Mouse (Mus musculus) forebrain, embryonic 13.5 days (tissue): ENCODE measurements around the gene Cplx1. TPM values are rescaled to one million over a fixed set of nuclear protein-coding genes. Genes with fewer than 3 reads are reported as not detected.

Experiments
- ATAC-seq: fragments of 200-750 bp; cut with Nextera tagmentation; 2 replicates; pipeline ENCODE4 v1.8.0; 2017
- H3K27ac ChIP-seq: fragments of 300-500 bp; sonication (generic); 2 replicates; pipeline ENCODE4 v1.5.1; 2015; ENCODE audit warnings: inconsistent platforms, mild to moderate bottlenecking, moderate library complexity
- H3K27me3 ChIP-seq: fragments of 300-500 bp; sonication (generic); 2 replicates; pipeline ENCODE4 v1.6.1; 2015; ENCODE audit warnings: mild to moderate bottlenecking, inconsistent platforms
- H3K36me3 ChIP-seq: fragments of 300-500 bp; sonication (generic); 2 replicates; pipeline ENCODE4 v1.6.1; 2015; ENCODE audit warnings: mild to moderate bottlenecking, inconsistent platforms; ENCODE audit not compliant: poor library complexity, severe bottlenecking
- H3K4me1 ChIP-seq: fragments of 300-500 bp; sonication (generic); 2 replicates; pipeline ENCODE4 v1.6.1; 2015; ENCODE audit warnings: inconsistent platforms
- H3K4me2 ChIP-seq: fragments of 300-500 bp; sonication (generic); 2 replicates; pipeline ENCODE4 v1.6.1; 2015; ENCODE audit warnings: inconsistent platforms, mild to moderate bottlenecking, moderate library complexity
- H3K4me3 ChIP-seq: fragments of 300-500 bp; sonication (generic); 2 replicates; pipeline ENCODE4 v1.5.1; 2015; ENCODE audit warnings: mild to moderate bottlenecking, inconsistent platforms
- H3K9ac ChIP-seq: fragments of 300-500 bp; sonication (generic); 2 replicates; pipeline ENCODE4 v1.6.1; 2015; ENCODE audit warnings: mild to moderate bottlenecking, inconsistent platforms
- H3K9me3 ChIP-seq: fragments of 300-500 bp; sonication (generic); replicated peaks from 2 replicates; pipeline ENCODE4 v1.6.1; 2016; ENCODE audit warnings: inconsistent platforms
- WGBS: fragments of 180-500 bp; shearing (Covaris S2); methylation state at CpG from one replicate; pipeline ENCODE4 v1.1.7; 2015; 5-methylcytosine and 5-hydroxymethylcytosine counted together
- polyA plus RNA-seq: library from polyadenylated mRNA; unstranded; fragments of >200 nt; fragmentation: Nextera tagmentation; extraction: Ambion mirVana; gene quantifications from 2 replicates; pipeline ENCODE4 v1.2.1, GENCODE M21; 2015

Gene Cplx1
- polyA plus RNA-seq, 1 experiment from 2014 or later: 31.4 TPM

- Histone ChIP-seq H3K4me2 (no peak overlapping the region), H3K36me3 (no peaks in the 10 kb centered on the region), H3K4me1 (peaks cover 15% of the 10 kb centered on the region), H3K27me3 (peaks cover 40% of the 10 kb centered on the region), H3K9ac (no peak overlapping the region), H3K27ac (no peak overlapping the region), H3K9me3 (no peaks in the 10 kb centered on the region), H3K4me3 (no peak overlapping the region)
- ATAC-seq: no peak
- 90% methylated on average over 5 of the region's 5 CpGs for WGBS
Observed at GRCm38 (mm10) chr5:108547636-108548035, 2.2 kb downstream of the Cplx1 start.

GRCm38 (mm10) chr5:108543516-108544291, 6.1 kb downstream of the Cplx1 start:
- WGBS: 77% methylated on average over 7 of the region's 7 CpGs
- H3K27ac ChIP-seq: no peak overlapping the region
- ATAC-seq: no peak

GRCm38 (mm10) chr5:108534188-108534587, 15.6 kb downstream of the Cplx1 start:
- Histone ChIP-seq H3K4me2 (no peak overlapping the region), H3K27ac (no peak overlapping the region), H3K4me1 (no peaks in the 10 kb centered on the region), H3K36me3 (peaks cover 8% of the 10 kb centered on the region), H3K4me3 (no peak overlapping the region), H3K9ac (no peak overlapping the region), H3K27me3 (no peaks in the 10 kb centered on the region), H3K9me3 (peaks cover 13% of the 10 kb centered on the region)
- WGBS: 100% methylated on average over 2 of the region's 2 CpGs
- no peak for ATAC-seq

More at GRCm38 (mm10) chr5:108543516-108544291, 6.1 kb downstream of the Cplx1 start:
- Histone ChIP-seq H3K27me3 (peaks cover 8% of the 10 kb centered on the region), H3K4me1 (no peaks in the 10 kb centered on the region), H3K4me3 (no peak overlapping the region), H3K36me3 (no peaks in the 10 kb centered on the region), H3K9me3 (no peaks in the 10 kb centered on the region), H3K4me2 (no peak overlapping the region), H3K9ac (no peak overlapping the region)

GRCm38 (mm10) chr5:108522597-108522996, 27.2 kb downstream of the Cplx1 start:
- Histone ChIP-seq H3K27ac (no peak overlapping the region), H3K4me3 (no peak overlapping the region), H3K9me3 (no peaks in the 10 kb centered on the region), H3K9ac (no peak overlapping the region), H3K36me3 (peaks cover 6% of the 10 kb centered on the region; the same call in 1 of the 2 replicates), H3K4me2 (no peak overlapping the region), H3K27me3 (no peaks in the 10 kb centered on the region), H3K4me1 (no peaks in the 10 kb centered on the region)
- ATAC-seq: no peak
- 85% methylated on average over 3 of the region's 3 CpGs for WGBS

GRCm38 (mm10) chr5:108521896-108522295, 27.9 kb downstream of the Cplx1 start:
- H3K4me1 ChIP-seq: no peaks in the 10 kb centered on the region
- ATAC-seq: no peak
- H3K4me2 ChIP-seq: no peak overlapping the region
- H3K9ac ChIP-seq: no peak overlapping the region
- H3K9me3 ChIP-seq: no peaks in the 10 kb centered on the region
- H3K36me3 ChIP-seq: peaks cover 6% of the 10 kb centered on the region; the same call in 1 of the 2 replicates
- no peaks in the 10 kb centered on the region for H3K27me3 ChIP-seq
- no peak overlapping the region for H3K4me3 ChIP-seq
- WGBS: 85% methylated on average over 3 of the region's 3 CpGs
- H3K27ac ChIP-seq: no peak overlapping the region

- Histone ChIP-seq H3K9me3 (no peaks in the 10 kb centered on the region), H3K36me3 (peaks cover 6% of the 10 kb centered on the region; the same call in 1 of the 2 replicates), H3K4me3 (no peak overlapping the region), H3K27ac (no peak overlapping the region), H3K27me3 (no peaks in the 10 kb centered on the region), H3K4me2 (no peak overlapping the region), H3K4me1 (no peaks in the 10 kb centered on the region), H3K9ac (no peak overlapping the region)
- 64% methylated on average over 2 of the region's 2 CpGs for WGBS
- no peak for ATAC-seq
Observed at GRCm38 (mm10) chr5:108521016-108521415, 28.8 kb downstream of the Cplx1 start.

GRCm38 (mm10) chr5:108520153-108520552, 29.7 kb downstream of the Cplx1 start:
- WGBS: 89% methylated on average over 7 of the region's 7 CpGs
- Histone ChIP-seq H3K4me3 (no peak overlapping the region), H3K4me1 (no peaks in the 10 kb centered on the region), H3K27me3 (no peaks in the 10 kb centered on the region), H3K4me2 (no peak overlapping the region), H3K36me3 (peaks cover 6% of the 10 kb centered on the region; the same call in 1 of the 2 replicates), H3K9me3 (no peaks in the 10 kb centered on the region), H3K27ac (no peak overlapping the region), H3K9ac (no peak overlapping the region)
- no peak for ATAC-seq

GRCm38 (mm10) chr5:108518951-108519350, 30.9 kb downstream of the Cplx1 start:
- Histone ChIP-seq H3K27ac (no peak overlapping the region), H3K9ac (no peak overlapping the region), H3K4me3 (no peak overlapping the region), H3K9me3 (no peaks in the 10 kb centered on the region), H3K27me3 (no peaks in the 10 kb centered on the region), H3K4me2 (no peak overlapping the region), H3K4me1 (no peaks in the 10 kb centered on the region), H3K36me3 (no peaks in the 10 kb centered on the region)
- ATAC-seq: no peak
- 58% methylated on average over 5 of the region's 5 CpGs for WGBS

- WGBS: 84% methylated on average over 9 of the region's 9 CpGs
- Histone ChIP-seq H3K4me2 (no peak overlapping the region), H3K4me1 (0 out of 2 replicates have a peak, but pooled peaks cover 3% of the 10 kb centered on the region), H3K9ac (no peak overlapping the region), H3K4me3 (no peak overlapping the region), H3K27ac (no peak overlapping the region), H3K9me3 (no peaks in the 10 kb centered on the region), H3K27me3 (no peaks in the 10 kb centered on the region), H3K36me3 (no peaks in the 10 kb centered on the region)
- ATAC-seq: no peak
Observed at GRCm38 (mm10) chr5:108518106-108518885, 31.5 kb downstream of the Cplx1 start.

GRCm38 (mm10) chr5:108516655-108517054, 33.2 kb downstream of the Cplx1 start:
- no peaks in the 10 kb centered on the region for H3K9me3 ChIP-seq
- H3K9ac ChIP-seq: no peak overlapping the region
- H3K4me2 ChIP-seq: no peak overlapping the region
- no peaks in the 10 kb centered on the region for H3K27me3 ChIP-seq
- H3K27ac ChIP-seq: no peak overlapping the region
- H3K4me1 ChIP-seq: 0 out of 2 replicates have a peak, but pooled peaks cover 3% of the 10 kb centered on the region
- no peaks in the 10 kb centered on the region for H3K36me3 ChIP-seq
- no peak for ATAC-seq
- H3K4me3 ChIP-seq: no peak overlapping the region
- 93% methylated on average over 3 of the region's 3 CpGs for WGBS

GRCm38 (mm10) chr5:108515581-108516361, 34.1 kb downstream of the Cplx1 start:
- Histone ChIP-seq H3K27ac (no peak overlapping the region), H3K36me3 (no peaks in the 10 kb centered on the region), H3K4me1 (0 out of 2 replicates have a peak, but pooled peaks cover 3% of the 10 kb centered on the region), H3K4me3 (no peak overlapping the region), H3K9ac (no peak overlapping the region), H3K4me2 (no peak overlapping the region), H3K9me3 (no peaks in the 10 kb centered on the region), H3K27me3 (no peaks in the 10 kb centered on the region)
- WGBS: 60% methylated on average over 6 of the region's 6 CpGs
- ATAC-seq: no peak

GRCm38 (mm10) chr5:108502286-108502685, 47.5 kb downstream of the Cplx1 start:
- ATAC-seq: no peak

More at GRCm38 (mm10) chr5:108502286-108502685, 47.5 kb downstream of the Cplx1 start:
- Histone ChIP-seq H3K9ac (no peak overlapping the region), H3K36me3 (peaks cover 86% of the 10 kb centered on the region), H3K4me1 (no peaks in the 10 kb centered on the region), H3K27me3 (no peaks in the 10 kb centered on the region), H3K4me3 (no peak overlapping the region), H3K27ac (no peak overlapping the region), H3K4me2 (no peak overlapping the region), H3K9me3 (no peaks in the 10 kb centered on the region)
- WGBS: 93% methylated on average over 18 of the region's 18 CpGs
